Mouse (Mus musculus): ENCODE results near the gene Lipa. TPM values are rescaled to one million over a fixed set of nuclear protein-coding genes. Genes with fewer than 3 reads are reported as not detected.

Lipa gene
- polyA plus RNA-seq, 1 experiment: 8.8 TPM

DNA sequence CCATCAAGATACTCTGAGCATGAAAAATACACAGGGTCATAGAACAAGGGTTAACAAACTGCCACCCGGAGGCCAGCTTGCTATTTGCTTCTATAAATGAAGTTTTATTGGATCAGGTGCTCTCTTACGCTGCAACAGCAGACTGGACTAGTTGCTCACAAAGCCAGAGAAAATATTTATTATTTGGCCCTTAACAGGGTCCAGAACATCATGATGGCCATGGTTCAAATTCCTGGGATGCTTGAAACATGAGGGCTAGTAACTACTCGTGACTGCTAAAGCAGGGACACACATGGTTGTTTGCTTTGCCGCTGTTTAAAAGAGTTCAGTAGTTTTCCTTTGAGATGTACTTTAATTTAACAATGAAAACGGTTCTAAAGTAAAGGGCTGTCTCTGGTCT, 24.7 kb upstream of the Lipa start:
- Histone ChIP-seq H3K79me3 (ENCODE audit: low read depth) (no peaks in the 10 kb centered on the region), H3K36me3 (ENCODE audit: control insufficient read depth, insufficient read depth) (no peaks in the 10 kb centered on the region), H3K4me3 (ENCODE audit: insufficient read depth, poor library complexity, severe bottlenecking) (no peak overlapping the region), H3K79me2 (ENCODE audit: control insufficient read depth, insufficient read depth) (no peaks in the 10 kb centered on the region), H3K27me3 (ENCODE audit: control insufficient read depth, insufficient read depth, insufficient read length) (no peaks in the 10 kb centered on the region), H3ac (ENCODE audit: control insufficient read depth, insufficient read length, low read depth) (no peak overlapping the region)
- TF ChIP-seq USF1 (IDR thresholded peaks at IDR 0.05; ENCODE audit: low read depth): no peak
- no peak for TF ChIP-seq CEBPB (IDR thresholded peaks at IDR 0.05; ENCODE audit: low read depth)

DNA sequence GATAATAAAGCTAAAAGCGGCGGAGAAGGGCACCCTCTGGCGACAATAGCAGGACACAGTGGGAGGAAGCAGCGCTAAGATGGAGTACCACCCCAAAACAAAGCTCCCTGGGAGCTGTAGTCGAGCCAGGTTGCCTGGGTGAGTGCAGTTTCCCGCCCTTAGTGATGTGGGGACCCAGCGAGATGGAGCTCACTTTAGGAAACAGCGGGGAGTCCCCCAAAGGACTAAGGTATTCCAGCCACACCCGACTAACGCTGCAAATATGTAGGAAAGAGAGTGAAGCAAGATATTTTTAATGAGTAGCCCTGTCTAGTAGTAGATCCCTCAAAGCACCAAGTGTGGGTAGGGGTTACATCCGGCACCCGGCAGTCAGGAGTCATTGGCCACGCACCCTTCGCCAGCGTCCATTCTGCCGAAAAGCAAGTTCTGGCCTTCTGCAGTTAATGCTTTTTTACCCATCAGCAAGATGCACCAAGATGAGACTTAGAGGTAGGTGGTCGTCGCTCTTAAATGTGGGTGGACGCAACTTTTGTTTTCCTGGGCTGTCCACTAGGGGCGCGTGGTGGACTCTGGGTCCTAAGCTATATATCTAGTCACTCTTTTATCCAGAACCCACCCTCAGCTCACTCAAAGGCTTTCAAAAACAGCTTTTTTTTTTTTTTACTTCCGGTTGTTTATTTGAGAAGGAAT, 23.4 kb upstream of the Lipa start, which contains the start of gene Ifit2:
Ifit2 (plus strand) TSS at position 161 of the 690 bp plus-strand sequence.
- Histone ChIP-seq H3ac (ENCODE audit: control insufficient read depth, insufficient read length, low read depth) (peak within 1 kb of the TSS; percentile 48), H3K4me3 (ENCODE audit: insufficient read depth, poor library complexity, severe bottlenecking) (peak within 1 kb of the TSS; percentile 36), H3K36me3 (ENCODE audit: control insufficient read depth, insufficient read depth) (no peaks in the 10 kb centered on the region), H3K79me2 (ENCODE audit: control insufficient read depth, insufficient read depth) (no peaks in the 10 kb centered on the region), H3K79me3 (ENCODE audit: low read depth) (no peaks in the 10 kb centered on the region), H3K27me3 (ENCODE audit: control insufficient read depth, insufficient read depth, insufficient read length) (no peaks in the 10 kb centered on the region)
- TF ChIP-seq MYOD1 (IDR thresholded peaks at IDR 0.05; ENCODE audit: control insufficient read depth, insufficient read length, low read depth) (no peak), CTCF (IDR thresholded peaks at IDR 0.05; ENCODE audit: control insufficient read depth, insufficient read depth, insufficient read length) (peak; percentile 46), FOSL1 (IDR thresholded peaks at IDR 0.05; ENCODE audit: insufficient read depth, low read length, poor library complexity, severe bottlenecking) (no peak), CEBPB (IDR thresholded peaks at IDR 0.05; ENCODE audit: low read depth) (no peak)

DNA sequence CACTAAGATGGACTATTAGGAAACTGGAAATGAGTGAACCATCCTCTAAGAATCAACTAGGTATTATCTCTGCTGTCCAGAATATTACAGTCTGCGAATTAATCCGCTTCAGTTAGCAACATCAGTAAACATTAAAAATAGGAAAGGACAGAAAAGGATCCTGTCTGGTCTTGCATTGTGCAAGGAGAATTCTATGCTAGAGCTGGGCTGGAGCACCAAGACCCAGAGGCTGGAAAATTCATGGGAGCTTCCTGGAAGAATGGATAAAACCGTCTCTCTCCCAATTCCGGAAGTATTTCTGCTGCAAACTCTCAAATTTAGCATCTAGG, 22.9 kb upstream of the Lipa start:
- H3K79me3 ChIP-seq (ENCODE audit: low read depth): no peaks in the 10 kb centered on the region
- TF ChIP-seq CEBPB (IDR thresholded peaks at IDR 0.05; ENCODE audit: low read depth) (no peak), CTCF (IDR thresholded peaks at IDR 0.05; ENCODE audit: control insufficient read depth, insufficient read depth, insufficient read length) (no peak), MYOG (IDR thresholded peaks at IDR 0.05; ENCODE audit: control insufficient read depth, extremely low read depth, insufficient read length) (no peak), MAX (IDR thresholded peaks at IDR 0.05) (no peak), MYOD1 (IDR thresholded peaks at IDR 0.05; ENCODE audit: control insufficient read depth, insufficient read length, low read depth) (no peak), FOSL1 (IDR thresholded peaks at IDR 0.05; ENCODE audit: insufficient read depth, low read length, poor library complexity, severe bottlenecking) (no peak), USF1 (IDR thresholded peaks at IDR 0.05; ENCODE audit: low read depth) (no peak)
- H3K27me3 ChIP-seq (ENCODE audit: control insufficient read depth, insufficient read depth, insufficient read length): no peaks in the 10 kb centered on the region
- H3K36me3 ChIP-seq (ENCODE audit: control insufficient read depth, insufficient read depth): no peaks in the 10 kb centered on the region
- peak overlapping the region; percentile 36 for H3K4me3 ChIP-seq (ENCODE audit: insufficient read depth, poor library complexity, severe bottlenecking)
- H3K79me2 ChIP-seq (ENCODE audit: control insufficient read depth, insufficient read depth): no peaks in the 10 kb centered on the region
- peak overlapping the region; percentile 34 for H3ac ChIP-seq (ENCODE audit: control insufficient read depth, insufficient read length, low read depth)

DNA sequence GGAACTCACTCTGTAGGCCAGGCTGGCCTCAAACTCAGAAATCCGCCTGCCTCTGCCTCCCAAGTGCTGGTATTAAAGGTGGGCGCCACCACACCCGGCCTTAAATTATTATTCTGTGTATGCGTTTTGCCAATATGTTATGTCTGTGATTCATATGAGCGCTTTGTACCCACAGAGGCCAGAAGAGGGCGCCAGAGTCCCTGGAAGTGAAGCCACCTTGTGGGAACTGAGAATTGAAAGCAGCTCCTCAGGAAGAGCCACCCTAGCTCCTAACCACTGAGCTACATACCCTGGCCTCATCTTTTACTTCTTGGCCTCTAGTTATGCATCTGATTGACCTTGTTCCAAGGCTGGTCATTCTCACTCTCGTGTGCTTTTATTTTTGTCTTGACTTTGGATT, 20.7 kb upstream of the Lipa start:
- TF ChIP-seq CTCF (IDR thresholded peaks at IDR 0.05; ENCODE audit: control insufficient read depth, insufficient read depth, insufficient read length) (peak; percentile 48), MYOG (IDR thresholded peaks at IDR 0.05; ENCODE audit: control insufficient read depth, extremely low read depth, insufficient read length) (no peak)
- Histone ChIP-seq H3K27me3 (ENCODE audit: control insufficient read depth, insufficient read depth, insufficient read length) (no peaks in the 10 kb centered on the region), H3K79me3 (ENCODE audit: low read depth) (no peaks in the 10 kb centered on the region), H3K36me3 (ENCODE audit: control insufficient read depth, insufficient read depth) (no peaks in the 10 kb centered on the region), H3K79me2 (ENCODE audit: control insufficient read depth, insufficient read depth) (no peaks in the 10 kb centered on the region), H3ac (ENCODE audit: control insufficient read depth, insufficient read length, low read depth) (no peak overlapping the region), H3K4me3 (ENCODE audit: insufficient read depth, poor library complexity, severe bottlenecking) (no peak overlapping the region)

DNA sequence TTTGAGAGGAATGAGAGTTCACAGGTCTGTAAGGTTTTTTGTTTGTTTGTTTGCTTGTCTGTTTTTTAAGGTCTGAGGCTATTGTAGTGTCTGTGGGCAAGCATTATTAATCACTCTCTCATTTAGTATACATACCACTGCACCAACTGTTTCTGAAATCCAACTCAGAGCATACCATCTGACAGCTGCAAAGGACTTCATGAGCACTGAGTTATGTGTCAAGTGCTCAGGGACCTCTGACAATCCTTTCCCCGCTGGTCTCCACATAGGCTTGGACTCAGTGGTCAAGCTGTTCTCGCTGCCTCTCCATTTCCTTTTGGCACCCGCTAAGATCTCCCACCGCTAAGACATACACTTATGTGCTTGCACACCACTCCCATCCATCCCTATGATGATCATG, 18.9 kb upstream of the Lipa start:
- H3K27me3 ChIP-seq (ENCODE audit: control insufficient read depth, insufficient read depth, insufficient read length): no peaks in the 10 kb centered on the region
- TF ChIP-seq MYOD1 (IDR thresholded peaks at IDR 0.05; ENCODE audit: control insufficient read depth, insufficient read length, low read depth): no peak
- TF ChIP-seq CEBPB (IDR thresholded peaks at IDR 0.05; ENCODE audit: low read depth): no peak
- no peak for TF ChIP-seq MYOG (IDR thresholded peaks at IDR 0.05; ENCODE audit: control insufficient read depth, extremely low read depth, insufficient read length)
- no peak for TF ChIP-seq FOSL1 (IDR thresholded peaks at IDR 0.05; ENCODE audit: insufficient read depth, low read length, poor library complexity, severe bottlenecking)
- TF ChIP-seq USF1 (IDR thresholded peaks at IDR 0.05; ENCODE audit: low read depth): no peak
- no peak for TF ChIP-seq MAX (IDR thresholded peaks at IDR 0.05)
- TF ChIP-seq CTCF (IDR thresholded peaks at IDR 0.05; ENCODE audit: control insufficient read depth, insufficient read depth, insufficient read length): no peak

DNA sequence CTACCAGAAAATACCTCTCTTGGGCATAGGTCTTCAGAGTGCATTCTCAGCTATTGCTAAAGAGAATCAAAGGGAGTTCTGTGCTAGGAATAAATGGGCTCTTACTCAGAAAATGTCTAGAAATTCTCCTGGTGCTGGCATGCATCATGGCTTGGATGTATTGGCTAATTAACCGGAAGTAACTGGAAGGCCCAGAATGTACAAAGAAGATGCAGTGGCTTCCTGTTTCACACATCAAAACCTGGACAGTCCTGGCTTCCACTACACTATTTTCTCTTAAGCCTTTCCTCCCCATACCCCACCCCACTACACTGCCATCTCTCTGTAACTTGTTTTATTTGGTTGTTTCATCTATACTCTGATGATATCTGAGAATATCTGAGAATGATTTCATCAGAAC, 12.1 kb upstream of the Lipa start:
- H3K27me3 ChIP-seq (ENCODE audit: control insufficient read depth, insufficient read depth, insufficient read length): peaks cover 7% of the 10 kb centered on the region
- no peak overlapping the region for H3K4me3 ChIP-seq (ENCODE audit: insufficient read depth, poor library complexity, severe bottlenecking)
- no peaks in the 10 kb centered on the region for H3K36me3 ChIP-seq (ENCODE audit: control insufficient read depth, insufficient read depth)
- no peak for TF ChIP-seq MAX (IDR thresholded peaks at IDR 0.05)
- TF ChIP-seq CTCF (IDR thresholded peaks at IDR 0.05; ENCODE audit: control insufficient read depth, insufficient read depth, insufficient read length): no peak
- TF ChIP-seq FOSL1 (IDR thresholded peaks at IDR 0.05; ENCODE audit: insufficient read depth, low read length, poor library complexity, severe bottlenecking): no peak
- TF ChIP-seq CEBPB (IDR thresholded peaks at IDR 0.05; ENCODE audit: low read depth): no peak
- no peak for TF ChIP-seq MYOG (IDR thresholded peaks at IDR 0.05; ENCODE audit: control insufficient read depth, extremely low read depth, insufficient read length)
- no peak for TF ChIP-seq MYOD1 (IDR thresholded peaks at IDR 0.05; ENCODE audit: control insufficient read depth, insufficient read length, low read depth)
- no peak for TF ChIP-seq USF1 (IDR thresholded peaks at IDR 0.05; ENCODE audit: low read depth)
- no peak overlapping the region for H3ac ChIP-seq (ENCODE audit: control insufficient read depth, insufficient read length, low read depth)
- H3K79me2 ChIP-seq (ENCODE audit: control insufficient read depth, insufficient read depth): no peaks in the 10 kb centered on the region
- no peaks in the 10 kb centered on the region for H3K79me3 ChIP-seq (ENCODE audit: low read depth)

More for the DNA sequence above, 18.9 kb upstream of the Lipa start:
- Histone ChIP-seq H3K79me3 (ENCODE audit: low read depth) (no peaks in the 10 kb centered on the region), H3K79me2 (ENCODE audit: control insufficient read depth, insufficient read depth) (no peaks in the 10 kb centered on the region), H3K36me3 (ENCODE audit: control insufficient read depth, insufficient read depth) (no peaks in the 10 kb centered on the region), H3ac (ENCODE audit: control insufficient read depth, insufficient read length, low read depth) (no peak overlapping the region), H3K4me3 (ENCODE audit: insufficient read depth, poor library complexity, severe bottlenecking) (no peak overlapping the region)
